Mouse (Mus musculus) ES-Bruce4 (cell line): ENCODE results near the gene Esd.

Source experiments
- CTCF ChIP-seq: IDR thresholded peaks from one replicate; pipeline ENCODE4 v1.8.1; 2011; ENCODE audit warnings: low read depth, low read length
- EP300 ChIP-seq: IDR thresholded peaks from 2 replicates; pipeline ENCODE4 v1.6.1; 2011; ENCODE audit warnings: low read depth, low read length; ENCODE audit not compliant: insufficient read depth
- POLR2A ChIP-seq: IDR thresholded peaks from one replicate; pipeline ENCODE4 v1.8.1; 2011; ENCODE audit warnings: low read length; ENCODE audit not compliant: insufficient read depth

GRCm38 (mm10) chr14:74794931-74795330 lies 62.8 kb downstream of the Esd start:
- TF ChIP-seq CTCF, result no peak
- TF ChIP-seq EP300, result no peak
- TF ChIP-seq POLR2A, result no peak
